Mouse (Mus musculus): ENCODE measurements around the gene Rin3. TPM values are rescaled to one million over a fixed set of nuclear protein-coding genes. Genes with fewer than 3 reads are reported as not detected.
A peak's percentile ranks its signal among the peaks of the same experiment; 100 is the strongest.

The Rin3 gene
- polyA plus RNA-seq, 1 experiment from 2014 or later = 3.5 TPM

- Histone ChIP-seq H3K27ac (replicated peaks; ENCODE audit: low read depth, low read length) (no peak overlapping the region), H3K36me3 (ENCODE audit: control insufficient read depth, insufficient read depth, low read length) (peaks cover under 1% of the 10 kb centered on the region; the same call in 1 of the 2 replicates), H3K4me3 (replicated peaks; ENCODE audit: low read depth, low read length) (no peak overlapping the region), H3K9ac (replicated peaks; ENCODE audit: low read length) (no peak overlapping the region), H3K4me1 (ENCODE audit: control insufficient read depth, insufficient read depth, low read length) (0 out of 2 replicates have a peak, but pooled peaks cover 4% of the 10 kb centered on the region), H3K9me3 (ENCODE audit: control insufficient read depth, low read length) (no peaks in the 10 kb centered on the region), H3K27me3 (ENCODE audit: control insufficient read depth, insufficient read depth, low read length) (no peaks in the 10 kb centered on the region), H3K4me2 (ENCODE audit: low read length) (no peak overlapping the region)
- 92% methylated on average over 6 of the region's 6 CpGs for WGBS
- no peak for DNase-seq
- ATAC-seq (ENCODE audit: low FRiP score, low TSS enrichment) = no peak
Observed at GRCm38 (mm10) chr12:102417701-102418100, 134.9 kb downstream of the Rin3 start.

GRCm38 (mm10) chr12:102419544-102419943 lies 136.7 kb downstream of the Rin3 start:
- Histone ChIP-seq H3K36me3 (ENCODE audit: control insufficient read depth, insufficient read depth, low read length) (peaks cover 7% of the 10 kb centered on the region; the same call in 1 of the 2 replicates), H3K9me3 (ENCODE audit: control insufficient read depth, low read length) (no peaks in the 10 kb centered on the region), H3K27me3 (ENCODE audit: control insufficient read depth, insufficient read depth, low read length) (no peaks in the 10 kb centered on the region), H3K4me2 (ENCODE audit: low read length) (no peak overlapping the region), H3K27ac (replicated peaks; ENCODE audit: low read depth, low read length) (no peak overlapping the region; the same call in 1 of the 2 replicates), H3K4me1 (ENCODE audit: control insufficient read depth, insufficient read depth, low read length) (0 out of 2 replicates have a peak, but pooled peaks cover 4% of the 10 kb centered on the region), H3K9ac (replicated peaks; ENCODE audit: low read length) (no peak overlapping the region), H3K4me3 (replicated peaks; ENCODE audit: low read depth, low read length) (no peak overlapping the region)
- DNase-seq (peak; percentile 16), ATAC-seq (ENCODE audit: low FRiP score, low TSS enrichment) (no peak; the same call in 1 of the 2 replicates)
- WGBS = 18% methylated on average over 3 of the region's 3 CpGs

GRCm38 (mm10) chr12:102420168-102420890 lies 137.5 kb downstream of the Rin3 start:
- H3K4me1 ChIP-seq (ENCODE audit: control insufficient read depth, insufficient read depth, low read length) = 0 out of 2 replicates have a peak, but pooled peaks cover 4% of the 10 kb centered on the region
- no peaks in the 10 kb centered on the region for H3K9me3 ChIP-seq (ENCODE audit: control insufficient read depth, low read length)
- no peak overlapping the region for H3K9ac ChIP-seq (replicated peaks; ENCODE audit: low read length)
- no peaks in the 10 kb centered on the region for H3K27me3 ChIP-seq (ENCODE audit: control insufficient read depth, insufficient read depth, low read length)
- H3K27ac ChIP-seq (replicated peaks; ENCODE audit: low read depth, low read length) = no peak overlapping the region
- no peak overlapping the region for H3K4me2 ChIP-seq (ENCODE audit: low read length)
- peaks cover 7% of the 10 kb centered on the region; the same call in 1 of the 2 replicates for H3K36me3 ChIP-seq (ENCODE audit: control insufficient read depth, insufficient read depth, low read length)
- H3K4me3 ChIP-seq (replicated peaks; ENCODE audit: low read depth, low read length) = no peak overlapping the region
- ATAC-seq (ENCODE audit: low FRiP score, low TSS enrichment) (no peak), DNase-seq (no peak)
- WGBS = 93% methylated on average over 10 of the region's 10 CpGs

- Histone ChIP-seq H3K27me3 (ENCODE audit: control insufficient read depth, insufficient read depth, low read length) (no peaks in the 10 kb centered on the region), H3K9ac (replicated peaks; ENCODE audit: low read length) (no peak overlapping the region), H3K36me3 (ENCODE audit: control insufficient read depth, insufficient read depth, low read length) (peaks cover 7% of the 10 kb centered on the region; the same call in 1 of the 2 replicates), H3K4me3 (replicated peaks; ENCODE audit: low read depth, low read length) (no peak overlapping the region), H3K9me3 (ENCODE audit: control insufficient read depth, low read length) (no peaks in the 10 kb centered on the region), H3K4me2 (ENCODE audit: low read length) (no peak overlapping the region), H3K27ac (replicated peaks; ENCODE audit: low read depth, low read length) (no peak overlapping the region), H3K4me1 (ENCODE audit: control insufficient read depth, insufficient read depth, low read length) (0 out of 2 replicates have a peak, but pooled peaks cover 4% of the 10 kb centered on the region)
- no peak for DNase-seq
- WGBS = 85% methylated on average over 6 of the region's 6 CpGs
- no peak for ATAC-seq (ENCODE audit: low FRiP score, low TSS enrichment)
Observed at GRCm38 (mm10) chr12:102422065-102422464, 139.2 kb downstream of the Rin3 start.

- no peak overlapping the region for H3K4me3 ChIP-seq (replicated peaks; ENCODE audit: low read depth, low read length)
- no peak overlapping the region for H3K9ac ChIP-seq (replicated peaks; ENCODE audit: low read length)
- no peaks in the 10 kb centered on the region for H3K27me3 ChIP-seq (ENCODE audit: control insufficient read depth, insufficient read depth, low read length)
- no peak overlapping the region for H3K27ac ChIP-seq (replicated peaks; ENCODE audit: low read depth, low read length)
- H3K36me3 ChIP-seq (ENCODE audit: control insufficient read depth, insufficient read depth, low read length) = peaks cover 7% of the 10 kb centered on the region; the same call in 1 of the 2 replicates
- WGBS = 93% methylated on average over 11 of the region's 11 CpGs
- no peak overlapping the region for H3K4me2 ChIP-seq (ENCODE audit: low read length)
- H3K9me3 ChIP-seq (ENCODE audit: control insufficient read depth, low read length) = no peaks in the 10 kb centered on the region
- no peak for ATAC-seq (ENCODE audit: low FRiP score, low TSS enrichment)
- no peak for DNase-seq
- H3K4me1 ChIP-seq (ENCODE audit: control insufficient read depth, insufficient read depth, low read length) = 0 out of 2 replicates have a peak, but pooled peaks cover 4% of the 10 kb centered on the region
Observed at GRCm38 (mm10) chr12:102422623-102423320, 139.9 kb downstream of the Rin3 start.

- Histone ChIP-seq H3K9ac (replicated peaks; ENCODE audit: low read length) (no peak overlapping the region), H3K4me2 (ENCODE audit: low read length) (no peak overlapping the region), H3K4me3 (replicated peaks; ENCODE audit: low read depth, low read length) (no peak overlapping the region), H3K4me1 (ENCODE audit: control insufficient read depth, insufficient read depth, low read length) (0 out of 2 replicates have a peak, but pooled peaks cover 4% of the 10 kb centered on the region), H3K27me3 (ENCODE audit: control insufficient read depth, insufficient read depth, low read length) (no peaks in the 10 kb centered on the region), H3K27ac (replicated peaks; ENCODE audit: low read depth, low read length) (no peak overlapping the region), H3K36me3 (ENCODE audit: control insufficient read depth, insufficient read depth, low read length) (peaks cover 7% of the 10 kb centered on the region; the same call in 1 of the 2 replicates), H3K9me3 (ENCODE audit: control insufficient read depth, low read length) (no peaks in the 10 kb centered on the region)
- no peak for DNase-seq
- no peak for ATAC-seq (ENCODE audit: low FRiP score, low TSS enrichment)
- 94% methylated on average over 8 of the region's 8 CpGs for WGBS
Observed at GRCm38 (mm10) chr12:102423625-102424024, 140.8 kb downstream of the Rin3 start.

- H3K27me3 ChIP-seq (ENCODE audit: control insufficient read depth, insufficient read depth, low read length) = no peaks in the 10 kb centered on the region
- no peak for ATAC-seq (ENCODE audit: low FRiP score, low TSS enrichment)
Observed at GRCm38 (mm10) chr12:102424456-102424855, 141.6 kb downstream of the Rin3 start.

GRCm38 (mm10) chr12:102425048-102425578 lies 142.3 kb downstream of the Rin3 start:
- H3K4me2 ChIP-seq (ENCODE audit: low read length) = no peak overlapping the region
- H3K27me3 ChIP-seq (ENCODE audit: control insufficient read depth, insufficient read depth, low read length) = no peaks in the 10 kb centered on the region
- no peaks in the 10 kb centered on the region for H3K4me1 ChIP-seq (ENCODE audit: control insufficient read depth, insufficient read depth, low read length)
- peaks cover 7% of the 10 kb centered on the region; the same call in 1 of the 2 replicates for H3K36me3 ChIP-seq (ENCODE audit: control insufficient read depth, insufficient read depth, low read length)
- DNase-seq (no peak), ATAC-seq (ENCODE audit: low FRiP score, low TSS enrichment) (no peak)
- no peak overlapping the region for H3K27ac ChIP-seq (replicated peaks; ENCODE audit: low read depth, low read length)
- no peak overlapping the region for H3K4me3 ChIP-seq (replicated peaks; ENCODE audit: low read depth, low read length)
- no peak overlapping the region for H3K9ac ChIP-seq (replicated peaks; ENCODE audit: low read length)
- H3K9me3 ChIP-seq (ENCODE audit: control insufficient read depth, low read length) = no peaks in the 10 kb centered on the region
- 91% methylated on average over 4 of the region's 4 CpGs for WGBS

More at GRCm38 (mm10) chr12:102424456-102424855, 141.6 kb downstream of the Rin3 start:
- DNase-seq = no peak
- Histone ChIP-seq H3K9me3 (ENCODE audit: control insufficient read depth, low read length) (no peaks in the 10 kb centered on the region), H3K27ac (replicated peaks; ENCODE audit: low read depth, low read length) (no peak overlapping the region), H3K36me3 (ENCODE audit: control insufficient read depth, insufficient read depth, low read length) (peaks cover 7% of the 10 kb centered on the region; the same call in 1 of the 2 replicates), H3K4me1 (ENCODE audit: control insufficient read depth, insufficient read depth, low read length) (0 out of 2 replicates have a peak, but pooled peaks cover 4% of the 10 kb centered on the region), H3K4me2 (ENCODE audit: low read length) (no peak overlapping the region), H3K9ac (replicated peaks; ENCODE audit: low read length) (no peak overlapping the region), H3K4me3 (replicated peaks; ENCODE audit: low read depth, low read length) (no peak overlapping the region)
- 93% methylated on average over 2 of the region's 2 CpGs for WGBS
